Mouse (Mus musculus): Measurements from ENCODE around the gene Mark4.

DNA sequence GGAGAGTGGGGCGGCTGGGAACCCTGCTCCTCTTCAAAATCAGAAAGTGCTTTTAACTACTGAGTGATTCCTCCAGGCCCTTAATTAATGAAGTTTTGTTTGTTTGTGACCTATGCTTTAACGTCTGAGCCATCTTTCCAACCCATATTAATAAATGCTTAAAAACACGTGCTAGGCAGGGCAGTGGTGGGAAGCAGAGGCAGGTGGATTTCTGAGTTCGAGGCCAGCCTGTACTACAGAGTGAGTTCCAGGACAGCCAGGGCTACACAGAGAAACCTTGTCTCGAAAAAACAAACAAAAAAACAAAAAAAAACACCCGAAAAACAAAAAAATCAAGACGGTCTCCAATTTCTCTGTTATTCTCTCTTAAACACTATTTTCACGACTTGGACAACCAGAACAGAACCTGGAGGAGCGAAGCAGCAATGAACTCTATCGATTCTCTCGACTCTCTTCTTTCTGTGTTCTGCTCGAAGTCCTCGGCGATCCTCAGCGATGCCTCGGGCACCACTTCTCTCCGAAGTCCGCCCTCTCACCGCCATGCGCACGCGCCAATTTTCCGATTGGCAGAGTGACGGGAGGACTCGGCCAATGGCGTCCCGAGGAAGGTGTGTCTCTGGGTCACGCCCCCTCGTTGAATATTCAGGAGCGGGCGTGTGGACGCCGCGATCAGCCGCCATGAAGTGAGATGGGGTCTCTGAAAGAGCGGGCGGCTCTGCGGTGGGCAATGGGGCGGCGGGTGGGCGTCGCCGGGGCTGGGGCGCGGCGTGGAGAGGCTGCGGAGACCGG is 77.0 kb downstream of the Mark4 start, which contains the start of gene Ercc2:
- TF ChIP-seq POLR2A (IDR thresholded peaks at IDR 0.05; ENCODE audit: low read depth, low read length) (no peak), CTCF (IDR thresholded peaks at IDR 0.05; ENCODE audit: extremely low read depth, insufficient read depth, insufficient read length, insufficient replicate concordance) (no peak)

All from spleen, adult 2 months (tissue).